24 mouse cellular contexts compared by ENCODE assay signal in the genomic region with DNA sequence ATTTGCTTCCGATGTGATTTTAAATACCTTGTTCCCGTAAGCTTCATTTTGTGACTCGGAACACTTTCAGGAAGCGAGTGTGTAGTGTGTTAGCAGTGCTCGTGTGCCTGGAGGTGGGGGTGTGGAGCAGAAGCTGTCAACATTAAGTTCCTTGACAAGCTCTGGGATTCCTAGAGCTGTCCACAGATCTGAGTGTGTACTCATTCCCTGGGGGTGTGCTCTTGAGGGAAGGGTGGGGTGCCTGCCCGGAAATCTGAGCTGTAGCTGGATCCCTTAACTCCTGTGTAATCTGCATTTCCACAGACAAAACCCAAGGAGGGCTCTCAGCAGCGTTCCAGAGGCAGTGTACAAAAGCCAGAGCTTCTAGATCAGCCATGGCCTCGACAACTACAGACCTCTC.
DNase-seq lines count a peak whose midpoint lies in the region; ATAC-seq and TF ChIP-seq lines count a peak whose summit lies in the region.
"Had no signal": no experiment of that assay in that cellular context is flagged by ENCODE, and none has a peak within 500 bp of the region (broad histone marks: within the 10 kb centered on the region; RNA-seq: fewer than 3 reads in every experiment).

No protein-coding gene starts in this region.

- no peak for ATAC-seq in embryonic facial prominence, embryonic 14.5 days (ENCODE audit: low read depth)
- ATAC-seq in lung, postnatal 0 days: peak; percentile 61
- ATAC-seq: CD4-positive, CD25-positive, alpha-beta regulatory T cell, adult 4 months; forebrain, embryonic 13.5 days; forebrain, embryonic 15.5 days had no signal

- peaks cover 8% of the 10 kb centered on the region; the same call in 1 of the 2 replicates for H3K4me1 ChIP-seq in embryonic facial prominence, embryonic 14.5 days (ENCODE audit: control insufficient read depth, insufficient read depth, low read length)
- peaks cover 32% of the 10 kb centered on the region for H3K4me1 ChIP-seq in embryonic facial prominence, embryonic 10.5 days
- H3K4me1 ChIP-seq in lung, postnatal 0 days (ENCODE audit: insufficient read depth, low read depth, low read length): no peaks in the 10 kb centered on the region
- H3K4me1 ChIP-seq: forebrain, embryonic 15.5 days had no signal

- H3K4me3 ChIP-seq in embryonic facial prominence, embryonic 14.5 days (ENCODE audit: low read depth, low read length): no peak overlapping the region
- H3K4me3 ChIP-seq in embryonic facial prominence, embryonic 10.5 days: no peak overlapping the region
- no peak overlapping the region for H3K4me3 ChIP-seq in lung, postnatal 0 days (ENCODE audit: low read depth, low read length)
- H3K4me3 ChIP-seq in myocyte: no peak overlapping the region
- H3K4me3 ChIP-seq: embryonic facial prominence, embryonic 13.5 days; forebrain, embryonic 13.5 days; forebrain, embryonic 15.5 days had no signal

- intact Hi-C loops in heart, postnatal 10 days (cut with DNase I): no loop called here

- no peaks in the 10 kb centered on the region for H3K36me3 ChIP-seq in embryonic facial prominence, embryonic 14.5 days (ENCODE audit: control insufficient read depth, insufficient read depth, low read length)
- H3K36me3 ChIP-seq in embryonic facial prominence, embryonic 10.5 days (replicated peaks): no peaks in the 10 kb centered on the region
- H3K36me3 ChIP-seq in lung, postnatal 0 days (ENCODE audit: insufficient read depth, low read length): no peaks in the 10 kb centered on the region
- no peaks in the 10 kb centered on the region for H3K36me3 ChIP-seq in myocyte (ENCODE audit: control insufficient read depth, insufficient read depth)
- H3K36me3 ChIP-seq: embryonic facial prominence, embryonic 13.5 days; forebrain, embryonic 15.5 days; G1E had no signal

- H3K4me2 ChIP-seq in embryonic facial prominence, embryonic 14.5 days (ENCODE audit: low read depth, low read length): no peak overlapping the region
- no peak overlapping the region for H3K4me2 ChIP-seq in lung, postnatal 0 days (replicated peaks; ENCODE audit: low read depth, low read length)
- H3K4me2 ChIP-seq in myocyte (ENCODE audit: low read depth): peak overlapping the region; percentile 12
- H3K4me2 ChIP-seq: embryonic facial prominence, embryonic 13.5 days; forebrain, embryonic 13.5 days; forebrain, embryonic 15.5 days had no signal

- H3K9me3 ChIP-seq in embryonic facial prominence, embryonic 14.5 days (ENCODE audit: control insufficient read depth, low read length): peaks cover 12% of the 10 kb centered on the region; the same call in 1 of the 2 replicates
- H3K9me3 ChIP-seq in embryonic facial prominence, embryonic 10.5 days: no peaks in the 10 kb centered on the region
- H3K9me3 ChIP-seq in lung, postnatal 0 days (ENCODE audit: low read length): no peaks in the 10 kb centered on the region
- H3K9me3 ChIP-seq: forebrain, embryonic 13.5 days; forebrain, embryonic 15.5 days had no signal

- no peak for TF ChIP-seq POLR2A in myocyte (IDR thresholded peaks at IDR 0.05; ENCODE audit: insufficient read length, low read depth)

- 62% methylated on average over 8 of the region's 8 CpGs for WGBS in embryonic facial prominence, embryonic 14.5 days
- 79% methylated on average over 8 of the region's 8 CpGs for WGBS in embryonic facial prominence, embryonic 10.5 days
- 48% methylated on average over 8 of the region's 8 CpGs for WGBS in lung, postnatal 0 days

- no peak for TF ChIP-seq CTCF in lung, postnatal 0 days (IDR thresholded peaks at IDR 0.05)

- H3ac ChIP-seq in myocyte (ENCODE audit: control insufficient read depth, insufficient read length): no peak overlapping the region

- H3K9ac ChIP-seq in embryonic facial prominence, embryonic 14.5 days (ENCODE audit: low read depth, low read length): no peak overlapping the region
- no peak overlapping the region for H3K9ac ChIP-seq in lung, postnatal 0 days (replicated peaks; ENCODE audit: low read depth)
- H3K9ac ChIP-seq: embryonic facial prominence, embryonic 13.5 days; forebrain, embryonic 13.5 days; forebrain, embryonic 15.5 days; forebrain, postnatal 0 days had no signal

- 0 out of 2 replicates have a peak, but pooled peaks cover 8% of the 10 kb centered on the region for H3K27me3 ChIP-seq in embryonic facial prominence, embryonic 14.5 days (replicated peaks; ENCODE audit: control insufficient read depth, insufficient read depth, low read length)
- H3K27me3 ChIP-seq in embryonic facial prominence, embryonic 10.5 days (replicated peaks; ENCODE audit: low read depth, poor library complexity, severe bottlenecking): no peaks in the 10 kb centered on the region
- H3K27me3 ChIP-seq in lung, postnatal 0 days (replicated peaks; ENCODE audit: insufficient read depth, low read length): no peaks in the 10 kb centered on the region
- H3K27me3 ChIP-seq in myocyte (ENCODE audit: control insufficient read depth, insufficient read depth, insufficient read length): no peaks in the 10 kb centered on the region
- H3K27me3 ChIP-seq: CH12.LX; forebrain, embryonic 13.5 days; forebrain, embryonic 15.5 days had no signal

- no peak overlapping the region for H3K27ac ChIP-seq in embryonic facial prominence, embryonic 14.5 days (replicated peaks; ENCODE audit: low read depth, low read length)
- no peak overlapping the region; the same call in 1 of the 2 replicates for H3K27ac ChIP-seq in embryonic facial prominence, embryonic 10.5 days (replicated peaks)
- no peak overlapping the region for H3K27ac ChIP-seq in lung, postnatal 0 days (ENCODE audit: low read length)
- H3K27ac ChIP-seq: embryonic facial prominence, embryonic 13.5 days; forebrain, embryonic 13.5 days; forebrain, embryonic 15.5 days had no signal

- TF ChIP-seq EP300 in lung, postnatal 0 days (IDR thresholded peaks at IDR 0.05): no peak

- DNase-seq in embryonic facial prominence, embryonic 14.5 days (ENCODE audit: low spot score): peak; percentile 30
- no peak for DNase-seq in embryonic facial prominence, embryonic 10.5 days (ENCODE audit: low spot score)
- peak; percentile 82 for DNase-seq in heart, adult 11 months
- DNase-seq in heart, postnatal 10 days: no peak
- no peak for DNase-seq in lung, postnatal 0 days (ENCODE audit: low spot score)
- no peak for DNase-seq in lung, postnatal 10 days
- DNase-seq in urinary bladder, postnatal 36 days (ENCODE audit: low spot score in 2 of 2): no peak
- DNase-seq: adrenal gland, adult 2 months; adrenal gland, postnatal 10 days; adrenal gland, postnatal 25 days; B cell, adult 2 months; cerebellum, adult 11-12 months; cerebellum, adult 2 months; cerebellum, adult 9-10 months; cerebellum, postnatal 10 days; cerebellum, postnatal 25 days; forebrain, postnatal 0 days had no signal

- no peaks in the 10 kb centered on the region for H3K79me2 ChIP-seq in myocyte (ENCODE audit: control insufficient read depth, insufficient read depth)

TF ChIP-seq in myocyte, 11 proteins besides CTCF, POLR2A, EP300 and RAD21:
- TF ChIP-seq POLR2AphosphoS2 (IDR thresholded peaks at IDR 0.05; ENCODE audit: insufficient read length, low read depth): no peak
- no peak for TF ChIP-seq REST (IDR thresholded peaks at IDR 0.05; ENCODE audit: insufficient read depth, insufficient read length)
- no peak for TF ChIP-seq SRF (IDR thresholded peaks at IDR 0.05; ENCODE audit: control insufficient read depth, insufficient read length, low read depth)
- no peak for TF ChIP-seq TCF3 (IDR thresholded peaks at IDR 0.05; ENCODE audit: insufficient read length, low read depth)
- no peak for TF ChIP-seq TCF12 (IDR thresholded peaks at IDR 0.05; ENCODE audit: insufficient read depth, poor library complexity, severe bottlenecking)
- TF ChIP-seq MYOG (IDR thresholded peaks at IDR 0.05; ENCODE audit: control insufficient read depth in 1 of 3, insufficient read depth in 1 of 3, insufficient read length in 2 of 3, low read depth in 2 of 3): no peak

Comparison
In these comparisons a context has a peak if more than half of its experiments do, and no peak if none do; other contexts are left out.
1. DNase-seq: peak in embryonic facial prominence, embryonic 14.5 days (single experiment) and heart, adult 11 months (single experiment); none in embryonic facial prominence, embryonic 10.5 days (single experiment), heart, postnatal 10 days (0 of 2), lung, postnatal 0 days (single experiment), lung, postnatal 10 days (single experiment) and urinary bladder, postnatal 36 days (0 of 2).